Mouse (Mus musculus) R1 (cell line): ENCODE measurements around the gene Lrsam1.

Experiments used
- DNase-seq: peaks from one replicate; pipeline ENCODE4 v3.0.0-alpha.2; 2018; ENCODE audit warnings: low read depth, low spot score

The Lrsam1 gene

DNA sequence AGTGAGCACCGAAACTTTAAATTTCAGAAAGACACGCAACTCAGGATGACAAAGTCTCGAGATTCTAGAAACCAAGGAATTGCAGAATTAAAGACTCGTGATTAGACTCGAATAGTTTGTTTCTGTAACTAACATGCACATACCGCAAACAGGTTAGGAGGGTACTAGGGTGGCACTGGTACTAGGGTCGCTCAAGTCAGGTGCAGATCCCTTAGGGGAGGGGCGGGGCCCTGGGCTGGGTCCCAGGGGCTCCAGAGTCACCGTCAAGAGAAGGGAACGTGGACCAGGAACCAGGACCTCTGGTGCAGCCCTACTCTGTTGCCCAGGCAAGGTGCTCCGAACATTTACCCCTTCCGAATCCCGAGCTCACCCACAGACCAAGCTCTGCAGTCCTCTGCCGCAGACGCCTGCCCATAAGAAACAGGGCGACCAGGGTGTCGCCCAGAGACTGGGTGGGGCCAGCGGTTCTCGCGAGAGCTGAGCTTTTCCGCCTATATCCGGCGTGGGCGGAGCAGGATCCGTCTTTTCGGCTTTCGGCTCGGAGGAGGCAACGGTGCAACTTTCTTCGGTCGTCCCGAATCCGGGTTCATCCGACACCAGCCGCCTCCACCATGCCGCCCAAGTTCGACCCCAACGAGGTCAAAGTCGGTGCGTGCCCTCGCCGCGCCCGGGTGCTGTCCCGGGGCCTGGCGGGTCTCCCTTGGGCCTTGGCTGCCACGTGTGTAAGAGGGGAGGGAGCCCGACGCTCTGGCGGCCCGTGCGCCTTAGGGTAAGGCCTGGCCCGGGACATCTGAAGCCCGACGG is at the start of gene Lrsam1, which contains the start of gene Rpl12:
Lrsam1 (minus strand) TSS at position 423 of the 804 bp plus-strand sequence.
Rpl12 (plus strand) TSS at position 368 of the 804 bp plus-strand sequence.
- peak; percentile 92 for DNase-seq

DNA sequence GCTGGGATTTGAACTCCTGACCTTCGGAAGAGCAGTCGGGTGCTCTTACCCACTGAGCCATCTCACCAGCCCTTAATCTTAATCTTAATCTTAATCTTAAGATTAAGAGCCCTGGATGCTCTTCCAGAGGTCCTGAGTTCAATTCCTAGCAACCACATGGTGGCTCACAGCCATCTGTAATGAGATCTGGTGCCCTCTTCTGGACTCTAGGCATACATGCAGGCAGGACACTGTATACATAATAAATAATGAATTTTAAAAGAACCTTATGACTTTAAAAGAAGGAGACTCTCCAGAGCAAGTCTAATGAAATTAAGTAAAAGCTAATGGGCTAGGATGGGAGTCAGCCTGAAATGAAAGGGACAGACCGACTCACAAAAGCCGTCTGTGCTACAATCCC is 47.6 kb upstream of the Lrsam1 start:
- peak; percentile 50 for DNase-seq

DNA sequence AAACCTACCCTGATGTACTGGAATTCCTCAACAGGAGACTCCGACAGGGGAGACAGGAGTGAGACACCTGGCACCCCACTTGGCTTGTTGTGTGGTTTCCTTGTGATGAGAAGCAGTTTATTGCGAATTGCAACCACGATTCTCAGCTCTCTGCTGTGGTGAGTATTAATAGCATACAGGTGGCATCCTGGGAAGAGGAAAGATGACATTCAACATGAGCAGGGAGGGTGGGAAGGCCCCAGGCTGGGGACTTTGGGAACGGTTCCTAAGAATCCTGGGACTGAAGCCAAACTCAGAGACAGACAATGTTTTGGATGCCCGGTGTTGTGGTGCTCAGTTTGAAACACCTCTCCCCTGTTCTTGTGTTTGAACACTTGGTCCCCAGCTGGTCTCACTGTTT is 43.6 kb upstream of the Lrsam1 start:
- DNase-seq = no peak

DNA sequence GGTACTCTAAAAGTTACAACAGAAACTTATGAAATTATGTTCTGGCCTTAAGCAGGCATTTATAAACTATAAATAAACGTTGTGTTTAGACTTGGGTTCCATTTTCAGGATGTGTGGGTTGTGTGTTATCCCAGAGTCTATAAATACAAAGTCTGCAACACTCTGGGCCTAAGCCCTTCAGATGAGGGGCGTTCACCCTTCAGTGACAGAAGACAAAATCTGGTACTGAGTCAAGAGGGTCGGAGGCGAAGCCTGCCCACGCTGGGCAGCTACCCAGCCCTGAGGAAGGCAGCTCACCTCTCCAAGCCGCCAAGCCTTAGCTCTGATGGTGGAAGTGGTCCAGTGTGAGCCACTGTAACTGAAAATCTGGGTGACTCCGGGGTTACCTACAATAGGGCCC is 40.7 kb upstream of the Lrsam1 start:
- DNase-seq = no peak

DNA sequence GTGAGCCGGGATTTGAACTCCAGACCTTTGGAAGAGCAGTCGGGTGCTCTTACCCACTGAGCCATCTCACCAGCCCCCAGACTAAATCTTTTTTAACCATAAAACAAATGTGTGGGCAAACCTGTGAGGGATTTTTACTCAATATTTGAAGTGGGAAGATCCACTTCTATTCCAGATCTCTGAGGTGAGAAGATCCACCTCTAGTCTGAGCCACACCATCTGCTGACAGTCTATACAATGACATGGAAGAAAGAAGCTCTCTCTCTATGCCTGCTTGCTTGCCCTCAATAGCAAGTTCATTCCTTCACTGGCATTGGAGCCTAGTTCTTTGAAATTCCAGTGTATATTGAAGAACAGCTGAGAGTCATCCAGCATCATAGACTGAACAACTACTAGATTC is 38.3 kb upstream of the Lrsam1 start:
- no peak for DNase-seq

DNA sequence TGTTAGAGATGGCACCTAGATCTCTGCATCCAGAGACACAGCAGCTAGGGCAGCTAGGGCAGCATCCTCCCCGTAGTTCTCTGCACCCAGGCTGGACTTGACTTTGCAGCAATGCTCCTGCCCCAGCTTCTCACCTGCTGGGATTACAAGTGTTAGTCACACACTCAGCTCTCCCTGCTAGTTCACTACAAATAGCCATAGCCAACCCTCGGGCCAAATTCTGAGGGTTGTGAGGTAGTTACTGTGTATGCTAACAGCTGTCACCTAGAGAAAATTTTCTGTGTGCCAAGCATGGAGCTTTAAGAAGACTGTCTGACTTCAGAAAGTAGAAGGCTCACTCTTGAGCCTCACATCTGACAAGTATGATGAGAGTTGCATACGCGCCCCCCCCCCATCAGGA is 36.4 kb upstream of the Lrsam1 start:
- DNase-seq = no peak

DNA sequence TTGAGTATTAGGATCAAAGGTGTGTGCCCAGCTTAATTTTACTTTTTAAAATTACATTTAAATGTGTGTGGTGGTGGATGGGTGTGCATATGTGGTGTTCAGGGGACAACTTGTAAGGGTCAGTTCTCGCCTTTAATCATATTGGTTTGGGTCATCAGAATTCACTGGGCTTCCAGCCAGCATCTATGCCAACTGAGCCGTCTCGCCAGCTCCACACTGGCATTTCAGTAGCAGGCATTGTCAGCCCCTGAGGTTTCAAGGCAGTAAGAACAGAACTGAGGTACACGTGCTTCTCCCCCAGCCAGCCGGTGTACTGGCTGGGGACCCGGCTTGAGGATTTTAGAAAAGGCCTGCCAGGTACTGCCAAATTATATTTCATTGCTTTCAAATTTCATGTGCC is 35.7 kb upstream of the Lrsam1 start:
- no peak for DNase-seq

DNA sequence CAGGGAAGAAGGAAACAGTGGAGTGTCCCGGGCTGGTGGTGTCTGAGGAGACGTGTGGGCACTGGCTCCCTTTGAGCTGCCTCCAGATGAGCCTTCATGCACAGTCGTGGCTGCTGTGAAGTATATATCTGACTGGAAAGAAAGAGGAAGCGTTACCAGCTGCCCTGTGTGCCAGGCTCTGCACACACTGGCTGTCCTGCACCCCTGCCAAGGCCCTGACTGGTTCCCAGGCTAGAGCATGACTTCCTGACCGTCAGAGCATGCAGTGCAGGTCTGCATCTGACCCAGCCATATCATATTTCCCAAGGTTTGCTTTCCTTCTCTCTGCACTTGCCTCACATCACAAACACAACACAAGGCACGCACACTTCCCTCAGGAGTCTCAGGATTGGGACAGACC is 30.7 kb upstream of the Lrsam1 start:
- no peak for DNase-seq

DNA sequence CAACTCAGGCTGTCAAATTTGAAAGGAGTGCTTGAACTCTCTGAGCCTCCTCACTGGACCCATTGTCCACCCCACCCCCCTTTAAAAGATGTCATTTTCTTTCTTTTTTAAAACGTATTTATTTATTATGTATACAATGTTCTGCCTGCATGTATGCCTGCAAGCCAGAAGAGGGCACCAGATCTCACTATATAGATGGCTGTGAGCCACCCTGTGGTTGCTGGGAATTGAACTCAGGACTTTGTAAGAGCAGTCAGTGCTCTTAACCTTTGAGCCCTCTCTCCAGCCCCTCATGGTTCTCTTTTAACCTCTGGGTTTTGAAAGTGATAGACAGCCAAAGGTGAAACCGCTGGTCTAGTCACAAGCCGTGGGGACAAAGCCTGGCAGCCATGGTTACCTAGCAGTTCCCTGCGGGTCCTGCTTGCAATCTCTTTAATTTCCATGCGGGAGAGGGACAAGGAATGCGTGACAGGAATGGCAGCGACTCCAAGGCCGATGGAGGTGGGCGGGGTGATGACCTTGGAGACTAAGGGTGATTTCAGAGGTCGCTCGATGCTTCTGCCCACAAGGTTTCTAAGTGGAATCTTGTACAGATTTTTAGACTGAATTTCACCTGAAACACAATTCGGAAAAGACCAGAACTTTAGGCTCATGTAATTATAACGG is 28.9 kb upstream of the Lrsam1 start:
- DNase-seq = peak; percentile 66

DNA sequence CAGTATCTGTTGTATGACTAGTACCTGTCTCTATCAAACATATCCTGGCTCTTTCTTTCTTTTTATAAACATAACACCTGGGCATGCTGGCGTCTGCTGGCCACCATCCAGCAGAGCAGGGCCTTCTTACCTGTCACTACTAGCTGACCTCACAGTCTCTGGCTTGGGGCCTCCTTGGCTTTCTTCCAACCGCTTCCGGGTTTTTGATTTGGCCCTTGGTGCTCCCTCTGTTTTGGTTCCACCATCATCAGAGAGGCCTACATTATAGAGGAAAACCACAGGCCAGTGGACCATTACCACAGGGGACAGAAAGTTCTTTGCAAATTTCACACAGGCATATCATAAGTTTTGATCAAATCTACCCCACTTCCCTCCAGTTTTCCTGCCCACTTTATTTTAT is 28.0 kb upstream of the Lrsam1 start:
- no peak for DNase-seq

DNA sequence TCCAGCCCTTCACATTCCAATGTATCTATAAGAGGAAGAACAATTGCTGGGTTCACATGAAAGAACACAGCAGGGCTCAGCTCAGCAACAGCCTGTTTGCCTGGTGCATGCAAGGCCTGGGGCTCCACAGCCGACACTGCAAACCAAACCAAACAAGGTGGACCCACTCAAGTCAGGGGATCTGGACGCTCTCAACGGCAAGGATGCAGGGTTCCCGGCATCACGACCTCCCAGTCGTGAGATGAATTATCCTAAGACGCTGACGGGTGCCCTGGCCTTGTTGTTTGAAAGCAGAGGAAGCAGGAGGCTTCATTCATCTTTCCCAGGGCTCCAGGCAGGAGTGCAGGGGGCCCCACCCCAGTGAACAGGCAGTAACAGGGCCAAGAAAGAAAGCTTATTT is 24.4 kb upstream of the Lrsam1 start:
- DNase-seq = no peak

DNA sequence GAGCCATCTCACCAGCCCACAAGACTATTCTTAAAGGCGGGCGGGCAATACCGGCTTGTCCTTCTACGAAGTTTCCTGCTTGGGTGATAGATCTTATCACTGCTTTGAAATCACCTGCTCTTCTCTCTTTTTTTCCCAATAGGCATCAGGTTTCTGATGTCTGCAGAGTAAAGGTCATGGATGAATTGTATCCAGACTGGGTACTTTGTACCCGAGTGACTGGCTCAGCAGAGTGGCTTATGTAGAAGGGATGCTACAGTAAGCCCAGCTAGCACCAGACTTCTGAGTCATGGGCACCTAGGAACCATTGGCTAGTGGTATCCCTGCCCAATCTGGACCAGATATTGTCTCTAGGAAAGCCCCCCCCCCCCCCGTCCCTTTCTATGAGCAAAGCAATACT is 22.2 kb upstream of the Lrsam1 start:
- no peak for DNase-seq

DNA sequence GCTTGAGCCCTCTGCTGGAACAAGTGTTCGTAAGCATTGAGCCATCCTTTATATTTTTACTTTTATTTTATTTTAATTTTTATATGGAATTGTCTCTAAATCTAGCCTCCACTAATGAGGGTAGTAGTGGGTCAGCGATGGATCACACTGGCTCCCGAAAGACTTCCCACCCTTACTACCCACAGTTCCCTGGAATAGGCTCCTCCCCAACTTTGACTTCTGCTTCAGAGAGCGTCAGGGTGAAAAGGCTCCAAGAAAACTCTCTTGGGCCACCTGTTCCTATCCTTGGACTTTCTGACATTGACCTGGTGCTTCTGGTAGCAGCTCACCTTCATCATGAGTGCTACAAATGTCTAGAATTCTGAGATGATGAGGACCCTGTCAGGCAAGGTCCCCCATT is 21.3 kb upstream of the Lrsam1 start:
- peak; percentile 75 for DNase-seq

DNA sequence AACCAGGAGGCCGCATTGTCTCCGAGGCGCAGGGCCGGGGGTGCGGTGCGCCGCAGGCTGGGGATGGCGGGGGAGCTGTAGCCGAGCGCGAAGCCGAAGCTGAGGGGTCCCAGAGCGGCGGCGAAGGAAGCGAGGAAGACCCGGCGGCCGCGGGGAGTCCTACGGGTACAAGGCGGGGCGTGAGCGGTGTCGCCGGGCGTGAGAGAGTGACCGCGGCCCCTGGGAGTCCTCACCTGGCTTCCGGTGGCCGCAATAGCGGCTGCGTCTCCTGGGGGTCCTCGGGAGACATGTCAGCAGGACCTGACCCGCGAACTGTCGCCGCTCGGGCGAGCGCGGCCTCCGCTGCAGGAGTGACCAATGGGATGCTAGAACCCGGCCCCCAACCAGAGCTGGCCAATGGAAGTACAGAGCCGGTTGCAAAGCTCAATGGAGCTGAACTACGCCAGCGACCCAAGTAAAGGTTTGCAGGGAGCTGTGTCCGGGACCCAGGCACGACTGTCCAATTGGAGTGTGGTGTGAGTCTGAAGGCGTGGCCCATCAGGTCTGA is 20.4 kb upstream of the Lrsam1 start, which contains the start of gene Slc2a8:
Slc2a8 (minus strand) TSS at position 359 of the 547 bp plus-strand sequence.
- peak; percentile 99 for DNase-seq

DNA sequence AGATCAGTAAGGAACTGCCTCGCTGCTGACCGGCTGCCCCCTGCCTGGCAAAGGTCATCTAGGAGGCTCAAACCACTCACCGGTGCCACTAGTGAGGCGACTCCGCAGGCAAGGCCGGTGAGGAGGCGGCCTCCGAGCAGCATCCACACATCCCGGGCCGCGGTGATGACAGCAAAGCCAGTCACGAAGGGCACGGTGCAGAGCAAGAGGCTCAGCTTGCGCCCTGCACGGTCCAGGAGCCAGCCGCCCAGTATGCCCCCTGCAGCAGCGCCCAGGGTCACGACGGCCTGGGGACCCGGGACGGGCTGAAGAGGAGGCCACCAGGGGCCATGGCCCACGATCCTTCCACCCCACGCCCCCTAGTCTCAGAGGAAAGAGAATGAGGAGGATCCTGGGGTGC is 19.9 kb upstream of the Lrsam1 start:
- DNase-seq = no peak

DNA sequence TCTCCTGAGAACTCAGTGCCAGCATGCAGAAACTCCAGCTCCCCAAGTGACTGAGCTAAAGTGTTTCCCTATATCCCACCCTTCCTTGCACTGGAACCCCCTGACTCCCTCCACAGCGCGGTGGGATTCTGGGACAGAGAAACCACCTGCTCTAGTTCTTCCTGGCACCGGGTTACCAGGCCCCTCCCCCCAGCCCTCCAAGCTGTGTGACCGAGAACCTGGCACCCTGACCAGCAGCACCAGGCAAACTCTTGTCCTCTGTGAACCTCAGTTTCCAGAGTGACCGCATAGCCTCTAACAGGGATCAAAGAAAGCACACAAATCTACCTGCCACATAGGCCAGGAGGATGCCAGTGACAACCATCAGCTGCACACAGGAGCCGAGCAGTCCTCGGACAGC is 18.3 kb upstream of the Lrsam1 start:
- DNase-seq = no peak

DNA sequence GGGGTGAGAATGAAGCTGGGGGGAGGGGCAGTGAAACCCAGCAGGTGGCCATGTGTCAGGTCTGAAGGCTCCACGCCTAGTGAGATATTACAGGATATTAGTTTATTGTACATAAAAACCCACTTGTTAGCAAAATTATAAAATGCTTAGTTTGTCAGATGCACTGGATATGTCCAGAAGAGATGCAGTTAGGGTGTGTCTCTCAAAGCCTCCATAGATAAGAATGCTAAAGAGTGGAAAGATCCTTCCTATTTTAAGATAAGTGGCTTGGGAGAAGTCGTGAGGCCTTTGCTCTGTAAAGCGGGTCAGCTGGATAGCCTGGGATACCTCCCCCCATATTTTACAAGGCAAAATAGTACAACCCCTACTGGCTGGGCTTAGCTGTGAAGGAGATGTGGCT is 17.3 kb upstream of the Lrsam1 start:
- DNase-seq = no peak

DNA sequence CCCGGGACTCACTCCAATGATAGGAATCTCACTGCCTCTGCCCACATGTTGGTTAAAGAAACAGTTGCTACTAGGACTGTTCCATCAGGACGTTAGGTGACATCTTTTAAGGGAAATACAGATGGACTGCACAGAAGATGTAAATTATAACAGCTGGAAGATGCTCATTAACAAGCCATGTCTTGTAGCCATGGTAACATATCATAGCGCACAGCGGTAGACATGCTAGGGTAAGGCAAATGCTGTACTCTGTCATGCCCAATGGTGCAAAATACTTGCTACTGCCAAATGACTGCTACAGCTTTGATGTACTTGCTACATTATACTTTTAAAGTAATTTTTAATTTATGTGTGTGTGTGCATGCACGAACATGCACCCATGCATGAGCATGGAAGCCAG is 15.7 kb upstream of the Lrsam1 start:
- DNase-seq = no peak

DNA sequence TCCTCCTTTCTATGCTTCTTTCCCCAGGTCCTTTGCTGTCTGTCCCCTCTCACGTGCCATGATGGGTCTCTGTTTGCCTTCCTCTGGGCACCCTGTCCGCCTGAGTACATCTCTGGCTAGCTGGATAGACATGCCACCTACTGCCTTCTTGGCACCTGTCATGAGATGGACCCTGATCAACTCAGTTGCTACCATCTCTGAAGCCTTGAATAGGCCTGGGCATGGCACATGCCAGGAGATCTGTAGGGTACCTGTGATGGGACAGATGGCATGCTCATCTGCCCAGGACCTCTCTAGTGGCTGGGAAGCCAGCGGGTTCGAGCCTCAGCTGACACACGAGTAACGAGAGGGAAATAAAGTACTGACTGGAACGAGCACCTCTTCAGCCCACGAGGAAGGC is 12.8 kb upstream of the Lrsam1 start:
- no peak for DNase-seq

DNA sequence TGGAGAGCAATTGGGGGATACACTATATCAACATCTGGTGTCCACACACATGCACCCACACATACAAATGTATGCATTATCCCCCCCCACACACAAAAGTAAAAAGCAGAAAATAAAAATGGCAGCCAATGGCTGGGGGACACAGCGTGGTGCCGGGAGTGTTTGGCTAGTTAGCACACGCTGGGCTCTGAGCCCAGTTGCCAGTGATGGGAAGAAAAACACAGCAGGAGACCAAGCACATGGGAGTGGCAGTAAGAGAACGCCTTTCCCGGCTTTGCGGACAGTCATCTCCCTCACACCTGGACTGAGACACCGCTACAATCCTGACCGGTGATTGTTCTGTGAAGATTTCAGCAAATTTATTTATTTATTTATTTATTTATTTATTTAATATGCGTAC is 9.8 kb upstream of the Lrsam1 start:
- DNase-seq = peak; percentile 91

DNA sequence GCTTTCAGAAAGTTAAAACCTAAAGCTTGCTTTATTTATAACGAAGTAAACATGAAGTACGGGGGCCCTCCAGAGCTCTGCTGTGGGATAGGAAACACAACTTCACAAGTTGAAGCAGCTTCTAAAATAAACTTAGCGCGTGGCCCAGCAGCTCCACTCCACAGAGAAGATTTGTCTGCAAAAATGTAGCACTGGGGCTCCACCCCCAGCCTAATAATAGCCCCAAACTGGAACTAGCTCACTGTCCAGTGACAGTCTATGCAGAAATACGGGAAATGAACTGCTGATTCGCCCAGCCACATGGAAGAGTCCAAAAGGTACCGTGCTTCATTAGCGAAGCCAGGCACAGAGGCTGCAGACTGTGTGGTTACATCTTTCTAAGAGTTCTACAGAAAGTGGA is 7.9 kb upstream of the Lrsam1 start:
- no peak for DNase-seq

DNA sequence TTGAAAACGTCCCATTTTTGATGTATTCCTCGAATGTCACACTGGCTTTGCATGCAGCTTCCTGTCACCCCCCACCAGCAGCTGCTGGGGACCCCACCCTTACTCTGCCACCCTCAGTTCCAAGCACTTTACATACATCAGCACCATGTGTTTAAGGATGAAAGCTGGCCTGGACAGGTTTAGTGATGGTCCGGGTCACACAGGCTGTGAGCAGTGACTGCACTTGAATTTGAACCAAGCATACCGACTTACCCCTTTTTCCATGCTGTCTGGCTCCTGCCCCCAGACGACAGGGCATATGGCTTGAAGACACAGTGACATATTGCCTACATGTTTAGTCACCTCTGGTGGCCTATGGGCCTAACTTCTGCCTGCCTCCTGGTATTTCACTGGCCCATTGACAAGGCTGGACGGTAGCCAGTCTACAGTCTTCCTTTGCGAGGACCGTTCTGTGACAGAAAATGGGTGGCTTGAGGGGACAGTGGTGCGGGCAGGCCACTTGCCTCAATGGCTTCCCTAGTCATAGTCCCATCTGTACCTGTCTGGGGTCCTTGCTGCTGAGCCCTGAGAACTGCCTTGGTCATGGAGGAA is 6.7 kb upstream of the Lrsam1 start:
- DNase-seq = no peak
